Mouse (Mus musculus): ENCODE results near the gene E130116L18Rik. TPM values are rescaled to one million over a fixed set of nuclear protein-coding genes. Genes with fewer than 3 reads are reported as not detected.
"Not testable (repeated sequence)": the region's sequence is repeated elsewhere in the genome, so short reads cannot be mapped to it uniquely, and the experiment has no call there.

Gene E130116L18Rik
- total RNA-seq, 1 experiment = not detected

- in situ Hi-C loops (cut with MboI; ENCODE audit: low sequenced_read_pairs in 2 of 2, unreplicated experiment in 2 of 2) = no loop called here
- Histone ChIP-seq H3K36me3 (ENCODE audit: control insufficient read depth, insufficient read depth, low read length, poor library complexity, severe bottlenecking) (no peaks in the 10 kb centered on the region), H3K27ac (ENCODE audit: insufficient read depth, low read depth, low read length, poor library complexity, severe bottlenecking) (no peak overlapping the region), H3K9ac (ENCODE audit: insufficient read depth, low read depth, low read length, poor library complexity, severe bottlenecking) (no peak overlapping the region), H3K4me1 (ENCODE audit: control insufficient read depth in 2 of 2, insufficient read depth in 2 of 2, low read length in 2 of 2, poor library complexity in 1 of 2) (no peaks in the 10 kb centered on the region), H3K4me3 (ENCODE audit: insufficient read depth in 1 of 2, low read depth in 1 of 2, low read length in 2 of 2, poor library complexity in 1 of 2, severe bottlenecking in 1 of 2) (no peak overlapping the region), H3K9me3 (ENCODE audit: control insufficient read depth, insufficient read depth, low read depth, low read length) (no peaks in the 10 kb centered on the region)
- TF ChIP-seq ZNF384 (IDR thresholded peaks at IDR 0.05; ENCODE audit: low read depth, low read length) = no peak
- TF ChIP-seq CHD2 (IDR thresholded peaks at IDR 0.05; ENCODE audit: low read depth, low read length) = no peak
- no peak for TF ChIP-seq ZC3H11A (IDR thresholded peaks at IDR 0.05; ENCODE audit: borderline replicate concordance, low read depth, low read length)
- TF ChIP-seq MAFK (IDR thresholded peaks at IDR 0.05; ENCODE audit: insufficient read depth, low read depth, low read length) = no peak
- no peak for TF ChIP-seq HCFC1 (IDR thresholded peaks at IDR 0.05; ENCODE audit: borderline replicate concordance, insufficient read depth, low read length)
- DNase-seq (ENCODE audit: low read depth, low spot score) = no peak
Measured at GRCm38 (mm10) chr5:25179936-25180488, 42.9 kb downstream of the E130116L18Rik start.

GRCm38 (mm10) chr5:25179284-25179683 lies 43.7 kb downstream of the E130116L18Rik start:
- TF ChIP-seq ZC3H11A (IDR thresholded peaks at IDR 0.05; ENCODE audit: borderline replicate concordance, low read depth, low read length) (no peak), MAFK (IDR thresholded peaks at IDR 0.05; ENCODE audit: insufficient read depth, low read depth, low read length) (no peak), CHD2 (IDR thresholded peaks at IDR 0.05; ENCODE audit: low read depth, low read length) (no peak), ZNF384 (IDR thresholded peaks at IDR 0.05; ENCODE audit: low read depth, low read length) (no peak), HCFC1 (IDR thresholded peaks at IDR 0.05; ENCODE audit: borderline replicate concordance, insufficient read depth, low read length) (no peak)
- no peak for DNase-seq (ENCODE audit: low read depth, low spot score)
- Histone ChIP-seq H3K4me1 (ENCODE audit: control insufficient read depth in 2 of 2, insufficient read depth in 2 of 2, low read length in 2 of 2, poor library complexity in 1 of 2) (no peaks in the 10 kb centered on the region), H3K36me3 (ENCODE audit: control insufficient read depth, insufficient read depth, low read length, poor library complexity, severe bottlenecking) (no peaks in the 10 kb centered on the region), H3K9ac (ENCODE audit: insufficient read depth, low read depth, low read length, poor library complexity, severe bottlenecking) (no peak overlapping the region), H3K9me3 (ENCODE audit: control insufficient read depth, insufficient read depth, low read depth, low read length) (no peaks in the 10 kb centered on the region), H3K27ac (ENCODE audit: insufficient read depth, low read depth, low read length, poor library complexity, severe bottlenecking) (no peak overlapping the region), H3K4me3 (ENCODE audit: insufficient read depth in 1 of 2, low read depth in 1 of 2, low read length in 2 of 2, poor library complexity in 1 of 2, severe bottlenecking in 1 of 2) (no peak overlapping the region)
- in situ Hi-C loops (cut with MboI; ENCODE audit: low sequenced_read_pairs in 2 of 2, unreplicated experiment in 2 of 2) = no loop called here

- DNase-seq (ENCODE audit: low read depth, low spot score); H3K4me3 ChIP-seq (ENCODE audit: insufficient read depth in 1 of 2, low read depth in 1 of 2, low read length in 2 of 2, poor library complexity in 1 of 2, severe bottlenecking in 1 of 2); H3K9ac ChIP-seq (ENCODE audit: insufficient read depth, low read depth, low read length, poor library complexity, severe bottlenecking); H3K4me1 ChIP-seq (ENCODE audit: control insufficient read depth in 2 of 2, insufficient read depth in 2 of 2, low read length in 2 of 2, poor library complexity in 1 of 2); H3K27ac ChIP-seq (ENCODE audit: insufficient read depth, low read depth, low read length, poor library complexity, severe bottlenecking); in situ Hi-C loops (cut with MboI; ENCODE audit: low sequenced_read_pairs in 2 of 2, unreplicated experiment in 2 of 2); H3K9me3 ChIP-seq (ENCODE audit: control insufficient read depth, insufficient read depth, low read depth, low read length); H3K36me3 ChIP-seq (ENCODE audit: control insufficient read depth, insufficient read depth, low read length, poor library complexity, severe bottlenecking): not testable (repeated sequence)
Measured at GRCm38 (mm10) chr5:25178543-25178942, 44.4 kb downstream of the E130116L18Rik start.

GRCm38 (mm10) chr5:25177937-25178336 lies 45.0 kb downstream of the E130116L18Rik start:
- H3K36me3 ChIP-seq (ENCODE audit: control insufficient read depth, insufficient read depth, low read length, poor library complexity, severe bottlenecking); H3K4me1 ChIP-seq (ENCODE audit: control insufficient read depth in 2 of 2, insufficient read depth in 2 of 2, low read length in 2 of 2, poor library complexity in 1 of 2); H3K4me3 ChIP-seq (ENCODE audit: insufficient read depth in 1 of 2, low read depth in 1 of 2, low read length in 2 of 2, poor library complexity in 1 of 2, severe bottlenecking in 1 of 2); H3K27ac ChIP-seq (ENCODE audit: insufficient read depth, low read depth, low read length, poor library complexity, severe bottlenecking); in situ Hi-C loops (cut with MboI; ENCODE audit: low sequenced_read_pairs in 2 of 2, unreplicated experiment in 2 of 2); H3K9ac ChIP-seq (ENCODE audit: insufficient read depth, low read depth, low read length, poor library complexity, severe bottlenecking); H3K9me3 ChIP-seq (ENCODE audit: control insufficient read depth, insufficient read depth, low read depth, low read length); DNase-seq (ENCODE audit: low read depth, low spot score): not testable (repeated sequence)

Other genes with a start within 250 kb of the E130116L18Rik start
- gene Prkag2, start 122.5 kb downstream of the E130116L18Rik start, total RNA-seq (2012; rRNA removed) = 8.7 and 10.5 TPM in 2 replicates
- not detected in 2 replicates for gene Galntl5, start 41.7 kb downstream of the E130116L18Rik start, total RNA-seq (2012; rRNA removed)
- 24.2 and 30.4 TPM in 2 replicates for gene Galnt11, start 1.2 kb downstream of the E130116L18Rik start, total RNA-seq (2012; rRNA removed)